Mouse (Mus musculus): ENCODE data around the gene Otulinl. TPM values are rescaled to one million over a fixed set of nuclear protein-coding genes. Genes with fewer than 3 reads are reported as not detected.

Gene Otulinl
- polyA plus RNA-seq, 1 experiment from 2014 or later: 8.0 TPM

- ATAC-seq (ENCODE audit: low FRiP score, low read depth): no peak
- H3K4me1 ChIP-seq: no peaks in the 10 kb centered on the region
- WGBS: 88% methylated on average over 3 of the region's 3 CpGs
These were observed 36.1 kb downstream of the Otulinl start for GRCm38 (mm10) chr15:27645250-27645649.

GRCm38 (mm10) chr15:27642895-27643294 lies 38.5 kb downstream of the Otulinl start:
- ATAC-seq (ENCODE audit: low FRiP score, low read depth): no peak
- Histone ChIP-seq H3K4me1 (no peaks in the 10 kb centered on the region), H3K4me2 (replicated peaks) (no peak overlapping the region), H3K27me3 (no peaks in the 10 kb centered on the region; the same call in 1 of the 2 replicates), H3K27ac (replicated peaks) (no peak overlapping the region), H3K36me3 (no peaks in the 10 kb centered on the region), H3K9me3 (0 out of 2 replicates have a peak, but pooled peaks cover 3% of the 10 kb centered on the region), H3K9ac (replicated peaks) (no peak overlapping the region), H3K4me3 (no peak overlapping the region)
- 85% methylated on average over 3 of the region's 3 CpGs for WGBS

More at GRCm38 (mm10) chr15:27645250-27645649, 36.1 kb downstream of the Otulinl start:
- 0 out of 2 replicates have a peak, but pooled peaks cover 3% of the 10 kb centered on the region for H3K9me3 ChIP-seq
- H3K27ac ChIP-seq (replicated peaks): no peak overlapping the region
- no peaks in the 10 kb centered on the region; the same call in 1 of the 2 replicates for H3K27me3 ChIP-seq
- H3K4me3 ChIP-seq: no peak overlapping the region
- no peak overlapping the region for H3K9ac ChIP-seq (replicated peaks)
- H3K36me3 ChIP-seq: no peaks in the 10 kb centered on the region
- H3K4me2 ChIP-seq (replicated peaks): no peak overlapping the region

GRCm38 (mm10) chr15:27641171-27641570 lies 40.2 kb downstream of the Otulinl start:
- H3K36me3 ChIP-seq: no peaks in the 10 kb centered on the region
- H3K9me3 ChIP-seq: 0 out of 2 replicates have a peak, but pooled peaks cover 3% of the 10 kb centered on the region
- no peaks in the 10 kb centered on the region; the same call in 1 of the 2 replicates for H3K27me3 ChIP-seq
- no peak for ATAC-seq (ENCODE audit: low FRiP score, low read depth)
- H3K4me2 ChIP-seq (replicated peaks): no peak overlapping the region
- no peak overlapping the region for H3K27ac ChIP-seq (replicated peaks)
- 74% methylated on average over 12 of the region's 12 CpGs for whole genome bisulfite sequencing
- no peaks in the 10 kb centered on the region for H3K4me1 ChIP-seq
- no peak overlapping the region for H3K4me3 ChIP-seq
- H3K9ac ChIP-seq (replicated peaks): no peak overlapping the region

- 85% methylated on average over 8 of the region's 8 CpGs for whole genome bisulfite sequencing
- ATAC-seq (ENCODE audit: low FRiP score, low read depth): no peak
- Histone ChIP-seq H3K9ac (replicated peaks) (no peak overlapping the region), H3K4me2 (replicated peaks) (no peak overlapping the region), H3K4me3 (no peak overlapping the region), H3K4me1 (peaks cover 13% of the 10 kb centered on the region), H3K9me3 (no peaks in the 10 kb centered on the region), H3K27me3 (no peaks in the 10 kb centered on the region), H3K27ac (replicated peaks) (no peak overlapping the region), H3K36me3 (no peaks in the 10 kb centered on the region)
These were observed 47.2 kb downstream of the Otulinl start for GRCm38 (mm10) chr15:27633941-27634900.

GRCm38 (mm10) chr15:27630601-27631383 lies 50.6 kb downstream of the Otulinl start, which contains the start of gene Otulin:
TSS of gene Otulin (minus strand) at chr15:27630693.
- Histone ChIP-seq H3K27ac (replicated peaks) (peak within 1 kb of the TSS; percentile 58; the same call in 1 of the 2 replicates), H3K36me3 (no peaks in the 10 kb centered on the region; the same call in 1 of the 2 replicates), H3K4me1 (peaks cover 20% of the 10 kb centered on the region), H3K27me3 (no peaks in the 10 kb centered on the region), H3K9ac (replicated peaks) (peak within 1 kb of the TSS; percentile 79), H3K9me3 (no peaks in the 10 kb centered on the region), H3K4me2 (replicated peaks) (peak within 1 kb of the TSS; percentile 88), H3K4me3 (peak within 1 kb of the TSS; percentile 91)
- peak; percentile 99 for ATAC-seq (ENCODE audit: low FRiP score, low read depth)
- 6% methylated on average over 54 of the region's 56 CpGs for WGBS

- Histone ChIP-seq H3K4me2 (replicated peaks) (peak overlapping the region; percentile 88), H3K4me3 (peak overlapping the region; percentile 91), H3K27ac (replicated peaks) (no peak overlapping the region), H3K36me3 (no peaks in the 10 kb centered on the region; the same call in 1 of the 2 replicates), H3K9me3 (no peaks in the 10 kb centered on the region), H3K9ac (replicated peaks) (peak overlapping the region; percentile 79), H3K27me3 (no peaks in the 10 kb centered on the region), H3K4me1 (peaks cover 20% of the 10 kb centered on the region)
- WGBS: 3% methylated on average over 36 of the region's 53 CpGs
- ATAC-seq (ENCODE audit: low FRiP score, low read depth): peak; percentile 81; the same call in 1 of the 2 replicates
These were observed 51.4 kb downstream of the Otulinl start for GRCm38 (mm10) chr15:27629800-27630600.

- Histone ChIP-seq H3K27me3 (no peaks in the 10 kb centered on the region), H3K36me3 (no peaks in the 10 kb centered on the region; the same call in 1 of the 2 replicates), H3K4me3 (peak overlapping the region; percentile 91; the same call in 1 of the 2 replicates), H3K4me2 (replicated peaks) (peak overlapping the region; percentile 88), H3K27ac (replicated peaks) (no peak overlapping the region), H3K9me3 (no peaks in the 10 kb centered on the region), H3K4me1 (peaks cover 20% of the 10 kb centered on the region), H3K9ac (replicated peaks) (no peak overlapping the region)
- whole genome bisulfite sequencing: 77% methylated on average over 4 of the region's 4 CpGs
- ATAC-seq (ENCODE audit: low FRiP score, low read depth): no peak
These were observed 52.3 kb downstream of the Otulinl start for GRCm38 (mm10) chr15:27629046-27629445.

- Histone ChIP-seq H3K27ac (replicated peaks) (no peak overlapping the region), H3K27me3 (no peaks in the 10 kb centered on the region), H3K9me3 (no peaks in the 10 kb centered on the region), H3K4me3 (no peak overlapping the region), H3K36me3 (no peaks in the 10 kb centered on the region; the same call in 1 of the 2 replicates), H3K4me1 (peaks cover 20% of the 10 kb centered on the region), H3K9ac (replicated peaks) (no peak overlapping the region), H3K4me2 (replicated peaks) (no peak overlapping the region)
- 92% methylated on average over 9 of the region's 9 CpGs for WGBS
- no peak for ATAC-seq (ENCODE audit: low FRiP score, low read depth)
These were observed 53.6 kb downstream of the Otulinl start for GRCm38 (mm10) chr15:27627794-27628193.

GRCm38 (mm10) chr15:27626314-27626713 lies 55.1 kb downstream of the Otulinl start:
- H3K9me3 ChIP-seq: no peaks in the 10 kb centered on the region
- 97% methylated on average over 1 of the region's 1 CpGs for WGBS
- no peak overlapping the region for H3K9ac ChIP-seq (replicated peaks)
- no peak for ATAC-seq (ENCODE audit: low FRiP score, low read depth)
- no peak overlapping the region for H3K4me3 ChIP-seq
- H3K4me2 ChIP-seq (replicated peaks): no peak overlapping the region
- peaks cover 19% of the 10 kb centered on the region for H3K4me1 ChIP-seq
- H3K36me3 ChIP-seq: peaks cover 9% of the 10 kb centered on the region; the same call in 1 of the 2 replicates
- no peaks in the 10 kb centered on the region for H3K27me3 ChIP-seq
- no peak overlapping the region for H3K27ac ChIP-seq (replicated peaks)

GRCm38 (mm10) chr15:27625890-27626255 lies 55.5 kb downstream of the Otulinl start:
- Histone ChIP-seq H3K4me3 (no peak overlapping the region), H3K27ac (replicated peaks) (no peak overlapping the region), H3K9ac (replicated peaks) (no peak overlapping the region), H3K27me3 (no peaks in the 10 kb centered on the region), H3K4me2 (replicated peaks) (no peak overlapping the region), H3K9me3 (no peaks in the 10 kb centered on the region), H3K36me3 (peaks cover 9% of the 10 kb centered on the region; the same call in 1 of the 2 replicates), H3K4me1 (peaks cover 15% of the 10 kb centered on the region)
- 91% methylated on average over 10 of the region's 10 CpGs for WGBS
- ATAC-seq (ENCODE audit: low FRiP score, low read depth): no peak

Data from midbrain, embryonic 12.5 days (tissue).